Mouse (Mus musculus) erythroid progenitor cell, adult 5-6 weeks (primary cell): ENCODE results near the gene Serpind1. TPM values are rescaled to one million over a fixed set of nuclear protein-coding genes. Genes with fewer than 3 reads are reported as not detected.

Source experiments
- ATAC-seq: replicated peaks from 2 replicates; pipeline ENCODE4 v1.8.0; 2016; ENCODE audit warnings: moderate number of reproducible peaks, mild to moderate bottlenecking, moderate TSS enrichment, inconsistent platforms; ENCODE audit not compliant: poor library complexity, low FRiP score, severe bottlenecking
- total RNA-seq, 2 experiments: library from RNA; stranded (forward) in 1 of 2; stranded (reverse) in 1 of 2; fragments of 150-400 nt in 1 of 2; fragments of 186-747, 209-891 nt in 1 of 2; gene quantifications; 2 replicates each; pipeline versions ENCODE4 v1.2.3 to v1.2.4; 2015 to 2017; ENCODE audit warnings: low replicate concordance in 2 of 2

Serpind1 gene
- total RNA-seq (2015; ENCODE audit: low replicate concordance) (not detected in 2 replicates), total RNA-seq (2017; ENCODE audit: low replicate concordance) (not detected in 2 replicates)

GRCm38 (mm10) chr16:17331116-17331515 lies at the start of gene Serpind1:
TSS of gene Serpind1 (plus strand) at chr16:17331371.
- ATAC-seq = no peak

- no peak for ATAC-seq
These were observed 48.0 kb upstream of the Serpind1 start for GRCm38 (mm10) chr16:17283151-17283550.

- no peak for ATAC-seq
These were observed 44.1 kb upstream of the Serpind1 start for GRCm38 (mm10) chr16:17287103-17287502.

GRCm38 (mm10) chr16:17291016-17291415 lies 40.2 kb upstream of the Serpind1 start:
- no peak for ATAC-seq

- ATAC-seq = peak; percentile 69
These were observed 38.4 kb upstream of the Serpind1 start for GRCm38 (mm10) chr16:17292751-17293150.

- no peak for ATAC-seq
These were observed 30.4 kb upstream of the Serpind1 start for GRCm38 (mm10) chr16:17300818-17301217.

GRCm38 (mm10) chr16:17303521-17304245 lies 27.5 kb upstream of the Serpind1 start:
- ATAC-seq = no peak

- ATAC-seq = no peak
These were observed 23.7 kb upstream of the Serpind1 start for GRCm38 (mm10) chr16:17307461-17307860.

- ATAC-seq = no peak
These were observed 22.1 kb upstream of the Serpind1 start for GRCm38 (mm10) chr16:17309036-17309435.

- ATAC-seq = no peak
These were observed 18.6 kb upstream of the Serpind1 start for GRCm38 (mm10) chr16:17312531-17312930.

- no peak for ATAC-seq
These were observed 14.6 kb upstream of the Serpind1 start for GRCm38 (mm10) chr16:17316554-17316953.

- no peak for ATAC-seq
These were observed 9.7 kb upstream of the Serpind1 start for GRCm38 (mm10) chr16:17321481-17321880.

- no peak for ATAC-seq
These were observed 6.4 kb upstream of the Serpind1 start for GRCm38 (mm10) chr16:17324745-17325144.

GRCm38 (mm10) chr16:17326064-17326463 lies 5.1 kb upstream of the Serpind1 start:
- ATAC-seq = no peak

GRCm38 (mm10) chr16:17329848-17330570 lies 1.2 kb upstream of the Serpind1 start:
- ATAC-seq = no peak

- no peak for ATAC-seq
These were observed 684 bp downstream of the Serpind1 start for GRCm38 (mm10) chr16:17331855-17332254.

GRCm38 (mm10) chr16:17334574-17334973 lies 3.4 kb downstream of the Serpind1 start:
- ATAC-seq = no peak

GRCm38 (mm10) chr16:17336089-17336488 lies 4.9 kb downstream of the Serpind1 start:
- ATAC-seq = no peak

GRCm38 (mm10) chr16:17339701-17340100 lies 8.5 kb downstream of the Serpind1 start:
- ATAC-seq = no peak

GRCm38 (mm10) chr16:17340705-17341104 lies 9.5 kb downstream of the Serpind1 start:
- no peak for ATAC-seq

GRCm38 (mm10) chr16:17341847-17342246 lies 10.7 kb downstream of the Serpind1 start:
- no peak for ATAC-seq
